Mouse (Mus musculus) heart, embryonic 14.5 days (tissue): ENCODE results near the gene Nrip1. TPM values are rescaled to one million over a fixed set of nuclear protein-coding genes. Genes with fewer than 3 reads are reported as not detected.

Source experiments
- ATAC-seq: fragments of 200-750 bp; cut with Nextera tagmentation; 2 replicates; pipeline ENCODE4 v1.8.0; 2017; ENCODE audit warnings: low read depth, moderate TSS enrichment; ENCODE audit not compliant: insufficient number of reproducible peaks, insufficient read depth, low FRiP score
- H3K27ac ChIP-seq, 2 experiments: fragments of 200-500 bp in 1 of 2; fragments of 300-500 bp in 1 of 2; sonication (generic) in 1 of 2; replicated peaks in 1 of 2; 2 replicates each; pipeline ENCODE4 v1.5.1; 2012 to 2014; ENCODE audit warnings: low read depth in 2 of 2, low read length in 2 of 2, control low read depth in 1 of 2, mild to moderate bottlenecking in 1 of 2, mixed read lengths in 1 of 2; ENCODE audit not compliant: control insufficient read depth in 1 of 2, insufficient read depth in 1 of 2
- H3K27me3 ChIP-seq: fragments of 300-500 bp; sonication (generic); 2 replicates; pipeline ENCODE4 v1.6.1; 2014; ENCODE audit warnings: mild to moderate bottlenecking, low read length, control low read depth; ENCODE audit not compliant: control insufficient read depth, insufficient read depth
- H3K36me3 ChIP-seq: fragments of 300-500 bp; sonication (generic); 2 replicates; pipeline ENCODE4 v1.6.1; 2014; ENCODE audit warnings: mild to moderate bottlenecking, control low read depth, low read length, mixed read lengths; ENCODE audit not compliant: control insufficient read depth, insufficient read depth
- H3K4me1 ChIP-seq, 2 experiments: fragments of 200-500 bp in 1 of 2; fragments of 300-500 bp in 1 of 2; sonication (generic) in 1 of 2; 2 replicates each; pipeline ENCODE4 v1.6.1; 2012 to 2014; ENCODE audit warnings: low read length in 2 of 2, control low read depth in 1 of 2, mixed read lengths in 1 of 2; ENCODE audit not compliant: control insufficient read depth in 2 of 2, insufficient read depth in 2 of 2
- H3K4me2 ChIP-seq: fragments of 300-500 bp; sonication (generic); 2 replicates; pipeline ENCODE4 v1.6.1; 2014; ENCODE audit warnings: mild to moderate bottlenecking, low read length
- H3K4me3 ChIP-seq, 2 experiments: fragments of 200-500 bp in 1 of 2; fragments of 300-500 bp in 1 of 2; sonication (generic) in 1 of 2; 2 replicates each; pipeline ENCODE4 v1.5.1; 2012 to 2014; ENCODE audit warnings: low read length in 2 of 2, mild to moderate bottlenecking in 2 of 2, control low read depth in 1 of 2, low read depth in 1 of 2, moderate library complexity in 1 of 2; ENCODE audit not compliant: control insufficient read depth in 1 of 2, insufficient read depth in 1 of 2
- H3K9ac ChIP-seq: fragments of 300-500 bp; sonication (generic); 2 replicates; pipeline ENCODE4 v1.6.1; 2014; ENCODE audit warnings: mild to moderate bottlenecking, low read length
- H3K9me3 ChIP-seq: fragments of 300-500 bp; sonication (generic); 2 replicates; pipeline ENCODE4 v1.6.1; 2016; ENCODE audit warnings: low read length, control low read depth; ENCODE audit not compliant: control insufficient read depth
- WGBS: fragments of 180-500 bp; shearing (Covaris S2); extraction: QIAGEN DNeasy Blood & Tissue Kit; methylation state at CpG from one replicate; pipeline ENCODE4 v1.1.7; 2014; 5-methylcytosine and 5-hydroxymethylcytosine counted together
- polyA plus RNA-seq: library from polyadenylated mRNA; unstranded; fragments of >200 nt; fragmentation: Nextera tagmentation; extraction: Ambion mirVana; gene quantifications from 2 replicates; pipeline ENCODE4 v1.2.1, GENCODE M21; 2014

Gene Nrip1
- polyA plus RNA-seq, 1 experiment from 2014 or later, result 20.8 TPM

GRCm38 (mm10) chr16:76365790-76366406 is 7.7 kb downstream of the Nrip1 start:
- H3K27me3 ChIP-seq, result no peaks in the 10 kb centered on the region
- no peak overlapping the region for H3K27ac ChIP-seq
- ATAC-seq, result no peak
- H3K4me3 ChIP-seq, result no peak overlapping the region
- peaks cover 14 to 19% of the 10 kb centered on the region in 2 experiments for H3K4me1 ChIP-seq
- WGBS, result 85% methylated on average over 17 of the region's 17 CpGs
- no peak overlapping the region for H3K4me2 ChIP-seq
- H3K9ac ChIP-seq, result no peak overlapping the region
- H3K36me3 ChIP-seq, result no peaks in the 10 kb centered on the region
- H3K9me3 ChIP-seq, result no peaks in the 10 kb centered on the region

DNA sequence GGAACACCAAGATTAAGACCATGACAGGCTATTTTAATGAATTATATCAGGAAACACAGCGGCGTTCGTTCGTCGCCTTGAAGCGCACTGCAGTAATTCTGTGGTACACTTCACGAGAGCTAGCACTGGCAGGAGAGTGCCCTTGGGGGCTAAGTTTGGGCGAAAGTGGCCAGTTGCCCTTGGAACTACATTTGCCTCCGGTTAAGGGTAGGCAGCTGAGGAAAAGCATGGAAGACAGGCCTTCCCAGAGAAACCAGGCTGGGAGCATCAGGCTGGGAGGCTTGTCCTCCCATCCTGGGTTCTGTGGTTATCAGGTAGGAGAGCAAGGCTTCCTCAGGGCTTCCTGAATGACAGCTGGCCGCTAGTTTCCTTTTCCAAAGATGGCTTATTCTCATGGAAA is 8.4 kb downstream of the Nrip1 start:
- no peak overlapping the region for H3K27ac ChIP-seq
- no peak overlapping the region for H3K4me3 ChIP-seq
- no peak overlapping the region for H3K9ac ChIP-seq
- ATAC-seq, result no peak
- H3K9me3 ChIP-seq, result no peaks in the 10 kb centered on the region
- H3K27me3 ChIP-seq, result no peaks in the 10 kb centered on the region
- H3K4me2 ChIP-seq, result no peak overlapping the region
- peaks cover 12 to 14% of the 10 kb centered on the region in 2 experiments for H3K4me1 ChIP-seq
- H3K36me3 ChIP-seq, result no peaks in the 10 kb centered on the region
- 82% methylated on average over 10 of the region's 10 CpGs for WGBS

GRCm38 (mm10) chr16:76363641-76364040 is 10.0 kb downstream of the Nrip1 start:
- H3K9ac ChIP-seq, result no peak overlapping the region
- H3K36me3 ChIP-seq, result no peaks in the 10 kb centered on the region
- no peak overlapping the region for H3K4me3 ChIP-seq
- no peaks in the 10 kb centered on the region for H3K27me3 ChIP-seq
- 90% methylated on average over 3 of the region's 3 CpGs for WGBS
- no peak for ATAC-seq
- no peak overlapping the region for H3K27ac ChIP-seq
- H3K4me1 ChIP-seq, result peaks cover 5 to 7% of the 10 kb centered on the region in 2 experiments; a peak in 2 of 4 replicates
- no peaks in the 10 kb centered on the region for H3K9me3 ChIP-seq
- no peak overlapping the region for H3K4me2 ChIP-seq

DNA sequence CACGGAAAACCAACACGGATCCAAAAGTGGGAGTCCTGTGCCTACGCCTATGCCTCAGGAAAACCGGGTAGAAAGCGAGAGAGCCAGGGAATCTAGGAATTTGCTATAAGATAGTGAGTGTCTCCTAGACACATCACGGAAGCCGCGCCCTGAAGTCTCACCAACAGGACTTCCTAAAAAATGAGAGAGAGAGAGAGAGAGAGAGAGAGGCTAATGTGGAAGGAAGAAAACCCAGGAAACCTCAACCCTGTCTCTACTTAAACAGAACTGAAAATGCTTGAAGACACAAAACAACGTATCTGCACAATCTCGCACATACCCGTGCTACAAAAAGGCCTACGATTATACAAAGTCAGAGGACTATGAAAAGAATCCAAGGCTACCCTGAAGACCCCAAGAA is 10.6 kb downstream of the Nrip1 start:
- 88% methylated on average over 12 of the region's 12 CpGs for WGBS
- Histone ChIP-seq H3K9me3 (no peaks in the 10 kb centered on the region), H3K27ac (no peak overlapping the region), H3K4me1 (peaks cover 0 to 6% of the 10 kb centered on the region in 2 experiments; a peak in 1 of 4 replicates), H3K27me3 (no peaks in the 10 kb centered on the region), H3K4me3 (no peak overlapping the region), H3K4me2 (no peak overlapping the region), H3K36me3 (no peaks in the 10 kb centered on the region), H3K9ac (no peak overlapping the region)
- ATAC-seq, result no peak

DNA sequence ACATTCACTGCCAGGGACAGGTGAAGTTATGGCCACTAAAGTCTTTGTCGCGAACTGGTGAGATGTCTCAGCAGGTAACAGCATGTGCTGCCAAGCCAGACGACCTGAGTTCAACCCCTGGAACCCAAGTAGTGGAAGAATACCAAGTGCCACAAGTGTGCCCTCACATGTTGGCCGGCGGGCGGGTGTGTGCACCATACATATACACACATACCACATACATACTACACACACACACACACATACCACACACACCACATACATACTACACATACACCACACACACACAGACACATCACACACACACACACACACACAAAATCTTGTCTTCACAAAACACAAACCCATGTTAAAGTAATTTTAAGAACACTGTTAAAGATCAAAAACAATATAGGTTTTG is 13.2 kb downstream of the Nrip1 start:
- Histone ChIP-seq H3K9ac (no peak overlapping the region), H3K4me3 (no peak overlapping the region), H3K27ac (no peak overlapping the region), H3K27me3 (no peaks in the 10 kb centered on the region), H3K4me1 (peaks cover 0 to 3% of the 10 kb centered on the region in 2 experiments; a peak in 1 of 4 replicates), H3K4me2 (no peak overlapping the region), H3K36me3 (no peaks in the 10 kb centered on the region), H3K9me3 (no peaks in the 10 kb centered on the region)
- 92% methylated on average over 6 of the region's 6 CpGs for WGBS
- no peak for ATAC-seq

DNA sequence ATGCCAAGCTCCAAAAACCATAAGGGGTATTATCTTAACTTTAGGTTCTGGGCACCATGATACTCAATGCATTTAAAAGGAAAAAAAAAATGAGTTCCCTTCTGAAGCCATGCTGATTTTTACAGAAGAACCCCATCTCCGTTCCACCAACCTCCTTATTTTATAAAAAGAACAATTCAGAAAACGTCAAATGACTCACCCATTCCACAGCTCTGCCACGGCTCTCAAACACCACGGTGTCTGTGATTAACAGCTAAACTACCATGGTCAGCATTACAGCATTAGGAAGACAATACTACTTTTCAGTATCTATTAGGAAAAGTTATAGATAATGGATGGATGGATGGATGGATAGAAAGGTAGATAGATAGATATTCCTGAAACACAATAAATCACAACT is 14.9 kb downstream of the Nrip1 start:
- no peaks in the 10 kb centered on the region for H3K36me3 ChIP-seq
- H3K4me3 ChIP-seq, result no peak overlapping the region
- peaks cover 4% of the 10 kb centered on the region in 2 experiments for H3K4me1 ChIP-seq
- H3K27ac ChIP-seq, result no peak overlapping the region
- WGBS, result 60% methylated on average over 4 of the region's 4 CpGs
- H3K9ac ChIP-seq, result no peak overlapping the region
- no peak for ATAC-seq
- H3K4me2 ChIP-seq, result no peak overlapping the region
- H3K9me3 ChIP-seq, result no peaks in the 10 kb centered on the region
- no peaks in the 10 kb centered on the region for H3K27me3 ChIP-seq

DNA sequence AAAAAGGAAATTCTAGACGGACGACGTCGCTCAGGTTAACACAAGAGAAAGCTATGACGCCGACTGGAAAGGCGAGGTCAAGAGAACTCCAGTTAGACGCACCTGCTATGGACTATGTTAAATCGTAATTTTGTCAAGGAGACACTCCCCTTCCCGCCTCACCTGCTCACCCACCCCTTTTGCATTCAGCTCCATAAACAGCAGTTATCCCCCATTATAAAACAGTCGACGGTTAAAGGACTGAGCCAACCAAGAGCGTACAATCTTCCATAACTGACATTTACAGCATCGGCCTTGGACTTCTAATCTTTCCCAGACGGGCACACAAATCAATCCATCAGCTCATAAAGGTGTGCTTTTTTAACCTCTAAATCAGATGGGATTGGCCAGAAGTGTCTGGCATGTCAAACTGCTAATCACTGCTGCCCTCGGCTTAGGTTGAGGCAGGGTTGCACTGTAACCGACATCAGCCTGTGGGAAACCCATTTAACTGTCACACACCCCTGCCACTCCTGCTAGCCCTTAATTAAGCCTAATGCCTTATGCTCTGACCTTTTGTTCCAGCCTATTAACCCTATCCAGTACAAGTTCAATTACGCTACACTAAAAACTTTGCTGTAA is 15.4 kb downstream of the Nrip1 start:
- no peak for ATAC-seq
- Histone ChIP-seq H3K4me2 (no peak overlapping the region), H3K27ac (no peak overlapping the region), H3K36me3 (no peaks in the 10 kb centered on the region), H3K9ac (no peak overlapping the region), H3K9me3 (no peaks in the 10 kb centered on the region), H3K4me3 (no peak overlapping the region), H3K4me1 (peaks cover 4% of the 10 kb centered on the region in 2 experiments), H3K27me3 (no peaks in the 10 kb centered on the region)
- WGBS, result 82% methylated on average over 18 of the region's 18 CpGs

- no peak overlapping the region for H3K27ac ChIP-seq
- 96% methylated on average over 12 of the region's 12 CpGs for WGBS
- no peak overlapping the region for H3K4me3 ChIP-seq
- peaks cover 4% of the 10 kb centered on the region in 2 experiments for H3K4me1 ChIP-seq
- no peak for ATAC-seq
- no peaks in the 10 kb centered on the region for H3K9me3 ChIP-seq
- no peak overlapping the region for H3K4me2 ChIP-seq
- no peaks in the 10 kb centered on the region for H3K27me3 ChIP-seq
- no peak overlapping the region for H3K9ac ChIP-seq
- H3K36me3 ChIP-seq, result no peaks in the 10 kb centered on the region; the same call in 1 of the 2 replicates
Measured at GRCm38 (mm10) chr16:76357155-76357554, 16.5 kb downstream of the Nrip1 start.
